Mouse (Mus musculus) kidney, postnatal 10 days (tissue): ENCODE results near the gene Actn2.
A peak's percentile ranks its signal among the peaks of the same experiment; 100 is the strongest.

Source experiments
- DNase-seq: peaks from one replicate; pipeline ENCODE4 v3.0.0; 2021; ENCODE audit warnings: mixed read lengths

The Actn2 gene

DNA sequence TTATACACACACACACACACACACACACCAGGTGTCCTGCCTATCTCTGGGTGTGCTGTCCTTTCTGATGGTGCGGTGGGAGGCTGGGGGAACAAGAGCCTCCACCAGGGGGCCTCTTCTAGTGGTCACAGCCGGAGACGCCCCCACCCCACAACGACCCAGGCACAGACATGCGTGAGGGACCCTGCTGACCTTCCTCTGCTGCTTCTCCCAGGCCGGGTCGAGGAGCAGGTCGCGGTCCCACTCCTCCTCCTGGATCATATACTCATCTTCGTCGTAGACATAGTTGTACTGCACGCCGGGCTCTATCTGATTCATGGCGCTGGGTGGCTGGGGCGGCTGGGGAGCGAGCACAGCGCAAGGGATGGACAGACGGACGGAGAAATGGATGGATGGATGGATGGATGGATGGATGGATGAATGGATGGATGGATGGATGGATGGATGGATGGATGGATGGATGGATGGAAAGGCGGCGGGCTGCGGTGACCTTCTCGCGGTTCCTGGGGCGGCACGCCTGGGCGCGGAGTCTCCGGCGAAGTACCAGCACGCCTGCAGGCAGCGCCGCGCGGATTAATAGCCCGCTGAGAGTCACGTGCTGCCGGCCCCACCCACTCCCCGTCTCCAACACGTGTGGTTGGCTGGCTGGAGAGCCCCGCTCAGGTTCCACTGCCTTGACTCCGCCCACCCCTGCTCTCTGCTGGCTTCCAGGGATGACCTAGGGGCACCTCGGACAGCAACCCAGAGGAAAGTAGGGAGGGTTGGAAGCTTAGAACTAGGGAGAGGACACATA lies at the start of gene Actn2:
TSS of gene Actn2 (minus strand) at position 578 of the 793 bp plus-strand sequence.
- DNase-seq = peak; percentile 83

DNA sequence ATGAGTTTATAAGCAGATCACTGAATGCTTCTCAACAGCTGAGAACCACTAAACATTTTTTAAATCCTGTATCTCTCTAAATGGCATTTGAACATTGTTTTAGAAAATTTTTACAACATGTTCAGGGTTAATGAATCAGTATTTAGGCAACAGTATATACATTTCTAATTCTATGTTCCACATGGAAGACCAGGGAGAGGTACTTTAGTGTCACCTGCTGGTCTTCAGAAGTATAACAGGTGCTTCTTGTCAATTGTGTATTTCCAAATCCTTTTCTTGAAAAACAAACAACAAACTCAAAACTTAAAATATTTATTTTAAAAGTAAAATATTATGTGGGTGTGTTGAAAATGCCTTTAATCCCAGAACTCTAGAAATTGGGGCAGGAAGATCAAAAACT lies 45.7 kb upstream of the Actn2 start:
- peak; percentile 24 for DNase-seq

DNA sequence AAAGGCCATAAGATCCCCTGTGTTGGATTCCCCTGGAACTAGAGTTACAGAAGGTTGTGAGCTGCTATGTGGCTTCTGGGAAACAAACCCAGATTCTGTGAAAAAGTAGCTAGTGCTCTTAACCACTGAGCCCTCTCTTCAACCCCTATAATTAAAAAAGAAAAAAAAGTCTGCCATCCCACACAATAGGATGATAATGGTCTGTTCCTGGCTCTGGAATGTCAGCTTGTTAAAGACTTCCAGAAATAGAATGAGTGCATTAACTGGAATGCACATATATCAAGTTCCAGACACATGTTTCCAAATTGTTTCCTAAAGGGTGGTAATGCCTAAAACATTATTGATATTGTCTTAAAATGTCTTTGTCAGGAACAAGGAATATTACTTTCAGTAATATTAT lies 44.2 kb upstream of the Actn2 start:
- no peak for DNase-seq

DNA sequence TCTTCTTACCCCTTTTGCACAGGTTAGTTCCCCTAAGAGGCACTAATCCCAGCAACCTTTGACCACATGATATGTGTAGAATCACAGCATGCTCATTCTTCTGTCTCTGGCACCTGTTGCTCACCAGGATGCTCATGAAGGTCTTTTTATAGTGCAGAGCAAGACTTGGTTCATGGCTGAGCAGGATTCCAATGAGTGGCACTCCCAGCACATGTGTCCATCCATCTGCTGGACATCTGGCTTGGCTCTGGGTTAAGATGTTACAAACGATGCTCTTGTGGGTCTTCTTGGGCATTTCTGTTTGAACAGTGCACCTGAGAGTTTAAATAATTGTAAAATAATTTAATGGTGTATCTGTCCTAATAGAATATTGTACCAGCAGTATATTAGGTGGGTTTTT lies 36.2 kb upstream of the Actn2 start:
- no peak for DNase-seq

DNA sequence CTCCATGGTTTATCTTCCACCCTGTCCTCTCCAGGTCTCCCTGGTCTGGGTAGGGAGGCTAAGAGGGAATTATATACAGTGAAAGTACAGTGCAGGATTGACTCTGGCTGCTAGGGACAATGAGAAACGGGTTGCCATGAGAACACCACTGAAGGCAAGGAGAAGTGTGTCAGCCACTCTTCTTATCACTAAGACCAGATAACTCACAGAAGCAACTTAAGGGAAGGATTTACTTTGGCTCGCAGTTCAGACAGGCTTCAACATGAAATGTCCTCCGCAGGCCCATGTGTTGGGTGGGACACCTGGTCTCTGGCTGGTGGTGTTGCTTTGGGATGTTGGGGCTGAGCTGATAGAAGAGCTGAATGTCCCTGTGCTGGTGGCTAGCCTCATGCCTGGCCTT lies 32.2 kb upstream of the Actn2 start:
- no peak for DNase-seq

DNA sequence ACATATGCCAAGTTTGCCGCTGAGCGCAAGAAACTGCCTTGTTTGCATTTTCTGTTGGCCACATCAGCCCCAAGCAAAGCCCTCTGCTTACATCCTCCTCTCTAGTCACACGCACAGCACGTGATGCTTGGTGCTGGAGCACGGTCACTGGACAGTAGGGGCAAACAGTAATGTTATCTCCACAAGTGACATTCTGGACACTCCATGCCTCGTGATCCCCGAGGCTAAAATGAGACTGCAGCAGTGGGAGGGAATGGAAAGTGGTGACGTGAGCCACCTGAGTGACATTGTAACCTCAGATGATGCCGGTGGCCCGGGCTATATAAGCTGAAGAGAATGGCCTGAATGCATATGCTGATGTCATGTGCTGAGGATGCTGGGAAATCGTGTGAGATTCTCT lies 29.4 kb upstream of the Actn2 start:
- DNase-seq = peak; percentile 6

DNA sequence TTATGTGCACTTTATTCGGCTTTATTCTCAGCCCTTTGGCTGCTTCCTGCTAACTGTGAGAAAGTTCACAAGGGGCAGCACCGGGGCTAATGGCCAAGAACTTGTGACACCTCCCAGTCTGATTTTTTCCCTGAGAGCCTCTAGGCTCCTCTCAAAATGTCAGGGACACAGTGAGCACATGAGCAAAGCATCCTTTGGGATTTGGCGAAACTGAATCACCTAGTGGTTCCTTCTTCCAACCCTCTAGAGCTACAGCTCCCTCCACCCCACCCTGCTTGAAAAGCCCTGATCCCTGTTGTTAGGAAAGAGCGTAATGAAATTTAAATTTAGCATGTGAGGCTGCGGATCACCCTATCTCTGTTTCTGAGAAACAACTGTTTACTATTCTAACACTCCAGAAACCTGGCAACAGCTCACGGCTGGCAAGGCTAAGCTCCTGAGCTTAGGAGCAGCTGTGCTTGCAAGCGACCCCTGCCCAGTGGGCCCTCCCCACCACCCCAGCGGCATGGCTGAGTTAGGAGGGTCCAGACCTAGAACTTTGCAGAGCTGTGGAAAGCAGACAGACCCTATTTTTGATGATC lies 28.6 kb upstream of the Actn2 start:
- peak; percentile 58 for DNase-seq

DNA sequence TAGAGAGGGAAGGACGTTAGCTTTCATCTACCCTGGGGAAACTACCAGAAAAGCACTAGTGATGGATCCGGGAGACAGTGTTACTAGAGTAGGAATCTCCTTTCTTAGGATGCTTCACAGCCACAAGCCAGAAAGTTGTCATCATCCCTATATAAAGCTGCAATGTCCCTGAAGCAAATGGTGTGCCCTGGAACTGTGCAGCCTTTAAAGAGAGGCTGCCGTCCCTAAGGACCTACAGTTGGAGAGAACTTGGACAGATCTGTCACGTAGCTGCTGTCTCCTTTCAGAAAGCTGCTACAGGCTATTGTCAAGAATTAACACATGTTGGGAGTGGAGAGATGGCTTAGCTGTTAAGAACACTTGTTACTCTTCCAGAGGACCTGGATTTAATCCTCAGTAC lies 20.9 kb upstream of the Actn2 start:
- no peak for DNase-seq

DNA sequence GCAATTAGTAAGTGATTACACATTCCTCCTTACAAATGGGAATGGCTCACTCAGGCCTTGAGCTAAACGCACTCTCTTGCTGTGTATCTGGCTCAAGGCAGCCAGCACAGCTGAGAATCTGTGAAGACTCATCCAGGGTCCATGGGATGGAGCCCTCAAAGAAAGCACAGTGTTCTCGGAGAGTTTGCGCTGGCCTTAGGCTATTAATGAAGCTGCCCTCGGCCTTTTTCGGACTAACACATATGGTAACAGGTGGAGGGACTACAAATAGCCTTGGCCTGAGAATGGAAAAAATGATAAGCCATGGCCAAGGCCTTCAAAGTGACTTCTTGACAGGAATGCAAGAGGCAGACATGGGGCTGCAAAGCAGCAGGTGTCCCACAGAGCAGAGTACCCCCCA lies 17.0 kb upstream of the Actn2 start:
- DNase-seq = no peak

DNA sequence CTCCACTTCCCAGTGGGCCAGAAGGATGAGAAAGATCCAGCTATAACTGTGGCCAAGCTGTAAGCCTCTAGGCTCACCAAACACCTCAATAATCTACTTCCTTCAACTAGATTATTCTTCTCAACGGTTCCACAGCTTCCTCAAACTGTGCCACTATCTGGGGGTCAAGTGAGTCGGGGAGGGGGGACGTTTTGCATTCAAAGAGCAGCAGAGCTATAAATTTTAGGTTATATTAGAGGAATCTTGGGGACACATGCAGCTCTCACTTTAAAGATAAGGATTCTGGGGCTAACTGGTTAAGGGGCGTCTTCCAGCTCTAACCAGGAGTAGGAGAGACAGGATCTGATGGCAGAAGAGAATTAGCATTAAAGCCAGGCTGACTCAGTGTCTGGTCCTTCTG lies 15.6 kb upstream of the Actn2 start:
- no peak for DNase-seq

DNA sequence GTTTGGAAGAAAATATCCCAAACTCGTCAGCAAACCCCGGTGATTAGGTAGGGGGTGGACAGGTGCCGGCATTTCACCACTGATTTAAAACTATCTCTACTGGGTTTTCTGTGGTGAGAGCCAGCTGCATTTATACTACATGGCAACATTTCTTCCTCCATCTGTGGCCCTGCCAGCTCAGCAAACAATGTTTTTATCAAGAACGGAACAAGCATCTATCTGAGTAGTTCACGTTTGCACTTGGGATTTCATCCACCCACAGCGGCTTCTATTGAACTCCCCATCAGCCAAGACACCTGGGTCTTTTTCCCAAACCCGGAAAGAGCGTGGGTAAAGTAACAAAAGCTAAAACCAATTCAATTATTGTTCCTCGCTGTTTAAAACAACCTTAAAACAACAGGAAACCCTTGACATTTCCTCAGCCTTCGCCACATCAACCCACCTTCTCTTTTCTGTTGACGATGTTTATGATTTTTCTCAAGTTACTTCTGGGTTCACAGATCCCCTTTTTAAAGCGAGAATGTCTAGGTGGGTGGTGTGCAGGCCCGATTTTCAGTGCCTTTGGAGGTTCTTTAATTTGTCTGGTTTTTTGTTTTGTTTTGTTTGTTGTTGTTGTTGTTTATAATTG lies 8.8 kb upstream of the Actn2 start:
- no peak for DNase-seq

DNA sequence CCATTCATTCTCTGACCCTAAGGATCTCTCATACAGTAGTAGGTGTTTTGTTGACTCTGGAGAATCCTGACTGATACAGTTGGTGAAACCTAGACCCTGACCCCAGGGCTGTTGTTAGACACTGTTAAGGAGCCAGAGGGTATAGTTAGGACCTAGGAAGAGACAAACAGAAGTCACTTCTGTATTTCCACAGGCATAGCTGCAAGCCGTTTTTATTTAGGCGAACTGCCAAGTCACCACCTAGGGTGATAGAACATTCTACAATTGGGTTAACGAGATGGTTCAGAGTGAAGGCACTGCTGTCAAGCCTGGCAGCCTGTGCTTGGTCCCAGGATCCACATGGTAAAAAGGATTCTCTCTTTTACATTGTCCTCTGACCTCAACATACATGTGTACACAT lies 6.3 kb upstream of the Actn2 start:
- no peak for DNase-seq

DNA sequence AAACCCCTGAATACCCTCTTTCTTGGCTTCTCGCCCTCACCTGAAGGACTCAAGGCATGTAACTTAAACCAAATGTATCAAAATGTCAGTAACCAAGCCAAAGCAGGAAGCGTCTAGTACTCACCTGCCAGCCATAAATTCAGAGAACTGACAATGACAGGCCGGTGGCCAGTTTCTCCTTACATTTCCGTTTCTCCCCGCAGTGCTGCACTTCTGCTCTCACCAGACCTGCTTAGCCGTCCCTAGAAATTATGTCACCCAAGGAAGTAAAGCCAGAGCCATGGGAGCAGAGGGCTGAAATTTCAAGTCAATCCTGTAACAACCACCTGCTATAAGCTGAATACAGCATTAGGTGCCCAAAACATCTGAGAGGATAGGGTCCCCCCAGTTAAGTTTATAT lies 887 bp upstream of the Actn2 start:
- no peak for DNase-seq

DNA sequence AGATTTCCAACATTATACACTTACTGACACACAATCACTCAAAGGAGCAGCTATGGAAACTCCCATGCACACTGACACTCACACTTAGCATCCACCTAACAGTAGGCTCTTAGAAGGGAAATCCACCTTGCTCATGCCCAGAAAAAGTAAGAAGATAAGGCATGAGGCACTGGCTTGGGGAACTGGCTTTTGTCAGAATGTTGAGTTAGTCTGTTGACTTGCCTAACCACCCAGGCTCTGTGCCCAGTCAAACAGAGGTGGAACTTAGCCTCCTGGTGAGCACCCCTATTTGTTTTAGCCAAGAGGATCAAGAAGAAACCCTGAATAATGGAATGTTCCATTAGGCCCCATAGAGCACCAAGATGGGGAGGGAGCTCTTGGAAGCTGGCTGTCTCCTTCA lies 1.1 kb downstream of the Actn2 start:
- DNase-seq = no peak

DNA sequence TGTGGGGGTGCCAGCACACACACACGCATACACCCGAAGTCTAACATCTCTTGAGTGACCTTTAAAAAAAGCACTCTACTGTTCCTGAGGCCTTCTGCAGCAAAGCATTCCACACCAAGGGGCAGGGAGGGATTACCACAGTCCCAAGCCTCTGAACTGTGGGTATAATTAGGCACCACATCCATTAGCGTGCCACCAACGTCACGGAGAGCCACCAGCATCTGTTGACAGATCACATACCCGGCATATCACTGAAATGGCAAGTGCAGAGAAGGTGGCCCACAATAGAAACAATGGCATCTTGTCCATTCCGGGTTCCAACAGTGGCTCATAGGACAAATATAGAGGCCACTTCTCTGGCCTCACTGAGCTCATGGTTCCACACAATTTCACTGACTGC lies 2.8 kb downstream of the Actn2 start:
- DNase-seq = no peak

DNA sequence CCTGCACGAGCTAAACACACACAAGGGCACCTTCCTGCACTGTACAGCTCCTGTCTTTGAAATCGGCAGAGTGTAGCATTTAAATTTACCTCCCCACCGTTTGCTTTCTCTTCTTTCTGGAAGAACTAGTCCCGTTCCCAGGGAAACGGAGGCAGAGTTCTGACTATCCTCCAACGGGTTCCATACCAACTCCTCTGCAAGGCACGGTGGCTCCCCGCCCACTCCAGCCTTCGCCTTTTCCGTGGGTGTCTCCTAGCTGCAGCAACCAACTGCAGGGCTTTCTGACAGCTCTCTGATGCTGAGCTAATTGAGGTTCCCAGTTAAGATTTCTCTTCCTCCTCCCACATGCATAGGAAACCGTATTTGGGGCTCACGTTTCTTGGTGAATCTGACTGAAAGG lies 6.5 kb downstream of the Actn2 start:
- DNase-seq = no peak

DNA sequence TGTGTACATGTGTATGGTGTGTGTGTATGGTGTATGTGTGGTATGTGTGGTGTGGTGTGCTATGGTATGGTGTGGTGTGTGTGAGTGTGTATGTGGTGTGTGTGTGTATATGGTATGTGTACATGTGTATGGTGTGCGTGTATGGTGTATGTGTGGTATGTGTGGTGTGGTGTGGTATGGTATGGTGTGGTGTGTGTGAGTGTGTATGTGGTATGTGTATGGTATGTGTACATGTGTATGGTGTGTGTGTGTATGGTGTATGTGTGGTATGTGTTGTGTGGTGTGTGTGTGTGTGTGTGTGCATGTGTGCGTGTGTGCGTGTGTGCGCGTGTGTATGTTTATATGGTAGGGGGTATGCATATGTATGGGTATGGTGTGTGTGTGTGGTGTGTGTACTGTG lies 9.0 kb downstream of the Actn2 start:
- DNase-seq = no peak

DNA sequence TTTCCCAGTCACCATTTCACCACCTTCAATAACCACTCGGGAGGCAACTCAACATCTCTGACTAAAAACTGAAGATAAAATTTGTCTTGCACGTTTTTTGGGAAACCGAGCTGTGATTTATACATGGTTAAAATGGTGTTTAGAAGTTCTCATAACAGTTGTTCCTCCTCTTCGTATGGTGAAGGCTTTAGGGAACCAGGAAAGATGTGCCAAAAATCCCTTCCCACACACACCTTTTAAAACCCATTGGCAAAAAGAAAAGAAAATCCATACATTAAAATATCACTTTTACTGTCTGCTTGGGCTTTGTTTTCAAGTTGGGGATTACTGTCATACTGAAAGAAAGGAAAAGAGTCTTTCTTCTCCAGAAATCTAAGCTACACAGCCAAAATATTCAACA lies 12.2 kb downstream of the Actn2 start:
- DNase-seq = no peak

DNA sequence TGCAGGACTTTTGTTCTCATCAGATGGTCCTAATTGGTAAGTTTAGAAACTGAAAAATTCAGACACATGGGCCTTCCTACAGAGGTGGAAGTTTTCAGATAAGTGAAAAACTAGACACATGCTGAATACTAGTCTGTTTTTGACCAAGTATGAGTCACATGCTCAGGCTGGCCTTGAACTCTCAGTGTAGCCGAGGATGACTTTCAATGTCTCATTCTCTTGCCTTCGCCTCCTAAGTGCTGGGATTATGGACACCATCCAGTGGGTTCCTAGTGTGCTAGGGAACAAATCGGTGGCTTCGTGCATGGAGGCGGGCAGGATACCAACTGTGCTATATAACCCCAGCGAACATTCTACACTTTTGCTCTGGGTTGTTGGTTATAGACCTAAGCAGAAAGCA lies 13.0 kb downstream of the Actn2 start:
- DNase-seq = no peak

DNA sequence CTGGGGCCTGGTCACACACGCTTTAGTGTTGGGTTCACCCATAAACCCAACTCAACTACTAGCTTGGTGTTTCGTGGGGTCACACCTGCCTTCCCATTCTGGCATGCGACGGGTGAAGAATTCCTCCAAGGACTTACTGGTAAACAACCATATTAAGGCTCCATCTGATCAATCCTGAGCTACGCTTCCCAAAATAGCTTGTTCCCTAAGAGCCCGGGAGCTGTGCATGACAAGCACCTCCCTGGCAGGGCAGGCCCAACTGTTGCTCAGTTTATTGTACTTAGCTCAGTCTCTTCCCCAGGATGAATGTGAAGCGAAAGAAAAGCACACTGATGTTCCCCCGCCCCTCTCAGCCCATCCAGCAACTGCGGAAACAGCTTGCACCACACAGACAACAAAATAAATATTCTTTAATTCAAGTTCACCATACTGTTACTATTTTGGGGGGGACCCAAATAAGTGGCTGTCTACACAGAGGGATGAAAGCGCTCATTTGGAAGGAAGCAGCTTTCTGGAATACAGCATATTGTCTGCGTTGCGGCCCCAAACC lies 17.4 kb downstream of the Actn2 start:
- no peak for DNase-seq

DNA sequence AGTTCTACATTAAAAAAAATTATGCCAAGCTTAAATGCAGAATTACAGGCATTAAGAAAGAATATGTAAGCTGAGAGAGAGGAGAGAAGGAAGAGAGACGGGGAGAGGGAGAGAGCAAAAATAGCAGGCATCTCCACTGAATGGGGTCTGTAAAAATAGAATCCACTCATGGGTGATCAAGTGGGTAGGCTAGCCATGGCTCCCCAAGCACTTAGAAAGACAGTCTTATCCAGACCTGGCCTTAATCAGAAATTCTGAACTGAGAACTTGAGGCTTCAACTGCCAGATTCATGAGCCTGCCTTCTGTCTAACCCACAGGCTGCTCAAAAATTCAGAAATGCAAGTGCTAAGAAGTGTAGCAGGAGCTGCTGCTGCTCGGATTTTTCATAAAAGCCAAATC lies 20.4 kb downstream of the Actn2 start:
- no peak for DNase-seq

DNA sequence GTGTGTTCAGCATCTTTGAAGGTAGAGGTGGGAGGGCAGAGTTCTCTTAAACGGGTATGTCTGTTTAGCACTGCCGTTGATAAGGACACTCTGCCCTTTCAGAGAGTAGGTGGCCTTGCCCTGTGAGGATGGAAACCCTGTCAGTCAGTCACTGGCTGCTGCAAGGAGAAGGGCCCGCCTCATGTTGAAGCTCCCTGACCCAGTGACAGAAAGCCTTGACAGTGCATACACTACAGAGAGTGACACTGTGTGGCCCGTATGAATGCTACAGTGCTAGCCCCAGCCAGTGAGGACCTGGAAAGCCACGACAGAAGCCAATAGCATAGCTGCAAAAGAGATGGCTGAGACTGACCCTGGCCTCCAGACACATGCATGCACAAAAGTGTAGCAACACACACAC lies 22.5 kb downstream of the Actn2 start:
- no peak for DNase-seq

DNA sequence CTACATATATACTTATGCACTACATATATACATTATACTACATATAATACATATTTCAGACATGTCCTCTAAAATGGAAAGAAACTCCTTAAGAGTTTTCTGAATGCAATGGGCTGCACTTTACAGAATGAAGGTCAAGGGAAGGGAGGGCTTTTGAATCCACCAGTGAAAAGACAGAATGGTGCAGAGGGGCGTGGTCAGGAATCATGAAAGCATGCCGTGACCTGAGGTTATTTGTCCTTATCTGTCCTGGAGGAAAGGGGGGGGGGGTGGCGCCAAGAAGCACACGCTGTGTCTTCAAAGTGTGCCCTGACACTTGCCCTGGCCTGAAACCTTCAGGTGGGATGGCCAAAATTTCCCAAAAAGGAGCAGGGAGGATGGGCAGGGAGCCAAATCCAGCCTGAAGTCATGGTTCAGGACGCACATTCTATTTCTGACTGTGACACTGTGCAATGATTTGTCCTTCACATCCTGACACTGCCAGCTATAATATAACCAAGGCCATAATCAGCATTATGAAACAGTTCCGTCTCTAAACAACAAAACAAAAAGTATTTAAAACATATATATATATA lies 23.3 kb downstream of the Actn2 start:
- no peak for DNase-seq

DNA sequence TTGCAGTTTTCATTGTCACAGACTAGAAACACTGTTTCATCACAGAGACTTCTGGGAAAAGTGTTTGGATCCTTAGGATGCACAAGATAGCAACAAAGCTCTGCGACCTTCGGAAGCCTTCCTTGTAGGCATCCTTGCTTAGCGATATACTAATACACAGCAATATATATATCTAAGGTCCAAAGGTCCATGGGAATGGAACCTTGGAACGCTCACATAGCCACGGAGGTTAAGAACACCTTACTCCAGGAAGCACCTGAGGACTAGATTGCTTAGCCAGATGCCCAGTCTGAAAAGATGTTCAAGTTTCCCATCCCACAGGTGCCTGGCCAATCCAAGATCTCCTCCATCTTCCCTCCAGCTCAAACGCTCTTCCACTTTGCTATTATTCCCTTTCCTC lies 26.4 kb downstream of the Actn2 start:
- DNase-seq = no peak
